Mouse (Mus musculus) lung, adult 2 months (tissue): Measurements from ENCODE around the gene Robo3.

Experiments used
- CTCF ChIP-seq: fragments of 200-500 bp; IDR thresholded peaks from 2 replicates; pipeline ENCODE4 v1.5.1; 2011; ENCODE audit warnings: mild to moderate bottlenecking, low read length, control low read depth; ENCODE audit not compliant: insufficient read depth
- POLR2A ChIP-seq: fragments of 200-500 bp; IDR thresholded peaks from 2 replicates; pipeline ENCODE4 v1.6.1; 2011; ENCODE audit warnings: low read depth, mild to moderate bottlenecking, control low read depth, low read length, borderline replicate concordance; ENCODE audit errors: extremely low read depth

DNA sequence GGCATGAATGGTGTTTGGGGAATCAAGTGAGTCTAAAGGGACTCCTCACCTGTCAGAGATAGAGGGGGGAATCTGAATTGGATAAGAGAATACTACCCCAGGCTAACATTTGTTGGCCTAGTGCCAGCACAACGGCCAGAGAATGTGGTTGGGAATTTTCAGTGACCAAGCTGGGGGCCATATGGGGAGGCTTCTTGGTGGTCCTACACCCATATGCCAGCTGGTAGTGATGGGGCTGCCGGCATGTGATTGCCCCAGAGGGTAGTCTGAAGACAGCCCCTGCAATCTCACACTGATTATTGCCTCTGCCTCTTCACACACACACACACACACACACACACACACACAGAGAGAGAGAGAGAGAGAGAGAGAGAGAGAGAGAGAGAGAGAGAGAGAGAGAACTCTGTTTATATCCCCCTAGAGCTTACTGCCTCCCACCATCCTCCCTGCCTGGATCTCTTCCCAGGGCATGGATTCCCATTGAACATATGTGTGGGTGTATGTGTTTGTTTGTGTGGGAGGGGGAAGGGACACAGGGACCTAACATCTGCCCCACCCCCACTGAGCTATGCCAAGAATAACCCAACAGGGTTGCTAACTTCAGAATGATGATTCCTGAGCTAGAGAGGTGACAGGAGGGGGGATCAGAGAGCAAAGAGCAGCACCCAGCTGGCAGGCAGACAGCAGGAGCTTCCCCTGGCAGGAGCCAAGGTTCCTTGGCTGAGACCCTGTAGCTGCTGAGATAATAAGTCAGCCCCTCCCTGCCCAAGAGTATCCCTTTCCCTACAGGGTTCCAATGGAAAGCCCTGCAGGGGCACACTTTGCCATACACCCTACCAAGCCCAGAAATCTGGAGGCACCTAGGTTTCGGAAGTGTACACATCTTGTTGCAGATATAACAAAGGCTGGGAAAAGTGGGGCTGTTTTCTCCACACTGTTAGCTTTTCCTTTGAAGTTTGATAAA, 5.0 kb upstream of the Robo3 start:
- TF ChIP-seq POLR2A (no peak), CTCF (no peak)
